Mouse (Mus musculus) myocyte (in vitro differentiated cells): Measurements from ENCODE around the gene Wwox.

Source experiments
- CEBPB ChIP-seq: IDR thresholded peaks from 2 replicates; pipeline ENCODE4 v1.6.1; 2011; ENCODE audit warnings: mild to moderate bottlenecking, moderate library complexity; ENCODE audit not compliant: poor library complexity, insufficient read depth, severe bottlenecking
- E2F4 ChIP-seq: IDR thresholded peaks from one replicate; pipeline ENCODE4 v1.6.1; 2011; ENCODE audit warnings: mild to moderate bottlenecking, control low read depth, moderate library complexity; ENCODE audit not compliant: insufficient read depth
- MYOG ChIP-seq, 3 experiments: IDR thresholded peaks; one replicate each; pipeline ENCODE4 v1.6.1; 2011; ENCODE audit warnings: control low read depth in 2 of 3, low read depth in 2 of 3, mild to moderate bottlenecking in 2 of 3; ENCODE audit not compliant: insufficient read length in 2 of 3, control insufficient read depth in 1 of 3, insufficient read depth in 1 of 3
- POLR2A ChIP-seq: IDR thresholded peaks from one replicate; pipeline ENCODE4 v1.6.1; 2011; ENCODE audit warnings: low read depth, mild to moderate bottlenecking, control low read depth, moderate library complexity; ENCODE audit not compliant: insufficient read length
- REST ChIP-seq: IDR thresholded peaks from one replicate; pipeline ENCODE4 v1.6.1; 2011; ENCODE audit warnings: mild to moderate bottlenecking, control low read depth, moderate library complexity; ENCODE audit not compliant: insufficient read depth, insufficient read length
- USF1 ChIP-seq: IDR thresholded peaks from one replicate; pipeline ENCODE4 v1.6.1; 2011; ENCODE audit warnings: low read depth, mild to moderate bottlenecking, control low read depth, moderate library complexity

GRCm38 (mm10) chr8:115000736-115001135 is 561.3 kb downstream of the Wwox start:
- TF ChIP-seq USF1 (no peak), POLR2A (no peak), REST (no peak), CEBPB (no peak), E2F4 (no peak), MYOG (IDR thresholded peaks at IDR 0.05; ENCODE audit: control insufficient read depth in 1 of 3, insufficient read depth in 1 of 3, insufficient read length in 2 of 3, low read depth in 2 of 3) (no peak)
